Mouse (Mus musculus) embryonic facial prominence, embryonic 15.5 days (tissue): ENCODE data around the gene Igfbp3. TPM values are rescaled to one million over a fixed set of nuclear protein-coding genes. Genes with fewer than 3 reads are reported as not detected.
"Not testable (repeated sequence)": the region's sequence is repeated elsewhere in the genome, so short reads cannot be mapped to it uniquely, and the experiment has no call there.

Experiments
- ATAC-seq: fragments of 200-750 bp; cut with Nextera tagmentation; 2 replicates; pipeline ENCODE4 v1.8.0; 2017; ENCODE audit warnings: low read depth, moderate TSS enrichment; ENCODE audit not compliant: insufficient number of reproducible peaks, low FRiP score, low TSS enrichment
- H3K27ac ChIP-seq: fragments of 300-500 bp; sonication (generic); replicated peaks from 2 replicates; pipeline ENCODE4 v1.5.1; 2015; ENCODE audit warnings: mild to moderate bottlenecking, inconsistent platforms
- H3K27me3 ChIP-seq: fragments of 300-500 bp; sonication (generic); 2 replicates; pipeline ENCODE4 v1.6.1; 2015; ENCODE audit warnings: inconsistent platforms
- H3K36me3 ChIP-seq: fragments of 300-500 bp; sonication (generic); 2 replicates; pipeline ENCODE4 v1.6.1; 2015; ENCODE audit warnings: mild to moderate bottlenecking, inconsistent platforms
- H3K4me1 ChIP-seq: fragments of 300-500 bp; sonication (generic); 2 replicates; pipeline ENCODE4 v1.6.1; 2015; ENCODE audit warnings: inconsistent platforms
- H3K4me2 ChIP-seq: fragments of 300-500 bp; sonication (generic); replicated peaks from 2 replicates; pipeline ENCODE4 v1.6.1; 2015; ENCODE audit warnings: mild to moderate bottlenecking, inconsistent platforms
- H3K4me3 ChIP-seq: fragments of 300-500 bp; sonication (generic); replicated peaks from 2 replicates; pipeline ENCODE4 v1.5.1; 2015; ENCODE audit warnings: mild to moderate bottlenecking, inconsistent platforms
- H3K9ac ChIP-seq: fragments of 300-500 bp; sonication (generic); 2 replicates; pipeline ENCODE4 v1.6.1; 2015; ENCODE audit warnings: inconsistent platforms
- H3K9me3 ChIP-seq: fragments of 300-500 bp; sonication (generic); replicated peaks from 2 replicates; pipeline ENCODE4 v1.6.1; 2016; ENCODE audit warnings: inconsistent platforms
- WGBS: fragments of 180-500 bp; shearing (Covaris S2); methylation state at CpG from one replicate; pipeline ENCODE4 v1.1.7; 2015; 5-methylcytosine and 5-hydroxymethylcytosine counted together
- polyA plus RNA-seq: library from polyadenylated mRNA; unstranded; fragments of >200 nt; fragmentation: Nextera tagmentation; extraction: Ambion mirVana; gene quantifications from 2 replicates; pipeline ENCODE4 v1.2.1, GENCODE M21; 2015

Igfbp3 gene
- polyA plus RNA-seq, 1 experiment from 2014 or later = 194 TPM

DNA sequence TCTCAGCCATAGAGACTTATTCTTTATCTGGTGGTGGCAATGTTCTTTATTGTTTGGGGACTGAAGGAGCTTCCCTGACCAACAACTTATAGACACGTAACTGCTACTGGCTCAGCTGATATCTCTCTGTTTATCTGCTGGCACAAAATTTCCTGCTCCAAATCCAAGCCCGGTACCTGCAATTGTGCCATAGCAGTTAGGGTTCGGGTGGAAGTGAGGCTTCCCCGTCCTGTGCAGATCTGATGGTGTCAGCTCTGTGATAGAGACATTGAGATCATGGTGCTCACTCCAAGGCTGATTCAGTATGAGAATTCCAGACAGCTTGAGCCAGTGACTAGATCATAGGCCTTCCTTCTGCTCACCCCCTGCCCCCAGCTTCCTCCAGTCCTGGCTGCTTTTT is 18.2 kb upstream of the Igfbp3 start:
- H3K27ac ChIP-seq = no peak overlapping the region
- ATAC-seq = no peak
- peaks cover 4% of the 10 kb centered on the region; the same call in 1 of the 2 replicates for H3K4me1 ChIP-seq
- no peak overlapping the region for H3K4me3 ChIP-seq
- WGBS = 95% methylated on average over 4 of the region's 4 CpGs
- no peaks in the 10 kb centered on the region for H3K36me3 ChIP-seq
- H3K4me2 ChIP-seq = no peak overlapping the region
- H3K9me3 ChIP-seq = no peaks in the 10 kb centered on the region
- no peaks in the 10 kb centered on the region for H3K27me3 ChIP-seq
- no peak overlapping the region for H3K9ac ChIP-seq

DNA sequence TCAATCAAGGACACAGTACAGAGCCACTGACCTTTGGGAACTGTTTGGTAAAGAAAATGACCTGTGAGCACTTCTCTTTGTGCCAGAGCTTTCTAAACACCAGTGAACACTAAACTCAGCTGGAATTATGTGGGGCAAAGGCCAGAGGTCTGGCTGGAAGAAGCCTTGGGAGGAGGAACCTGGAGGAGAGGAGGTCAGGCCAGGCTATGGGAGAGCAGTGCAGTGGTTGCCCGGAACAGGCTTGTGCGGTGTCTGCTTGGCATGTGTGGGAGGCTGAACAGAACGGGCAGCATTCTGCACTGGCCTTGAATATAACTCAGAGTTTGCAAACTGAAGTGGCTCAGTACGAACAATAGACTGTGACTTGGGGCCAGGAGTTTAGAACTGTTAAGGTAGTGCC is 16.3 kb upstream of the Igfbp3 start:
- no peak overlapping the region for H3K9ac ChIP-seq
- 83% methylated on average over 4 of the region's 4 CpGs for WGBS
- H3K4me2 ChIP-seq = no peak overlapping the region
- H3K9me3 ChIP-seq = no peaks in the 10 kb centered on the region
- no peak overlapping the region for H3K27ac ChIP-seq
- peaks cover 15% of the 10 kb centered on the region for H3K4me1 ChIP-seq
- H3K36me3 ChIP-seq = no peaks in the 10 kb centered on the region
- no peak for ATAC-seq
- no peak overlapping the region for H3K4me3 ChIP-seq
- no peaks in the 10 kb centered on the region for H3K27me3 ChIP-seq

DNA sequence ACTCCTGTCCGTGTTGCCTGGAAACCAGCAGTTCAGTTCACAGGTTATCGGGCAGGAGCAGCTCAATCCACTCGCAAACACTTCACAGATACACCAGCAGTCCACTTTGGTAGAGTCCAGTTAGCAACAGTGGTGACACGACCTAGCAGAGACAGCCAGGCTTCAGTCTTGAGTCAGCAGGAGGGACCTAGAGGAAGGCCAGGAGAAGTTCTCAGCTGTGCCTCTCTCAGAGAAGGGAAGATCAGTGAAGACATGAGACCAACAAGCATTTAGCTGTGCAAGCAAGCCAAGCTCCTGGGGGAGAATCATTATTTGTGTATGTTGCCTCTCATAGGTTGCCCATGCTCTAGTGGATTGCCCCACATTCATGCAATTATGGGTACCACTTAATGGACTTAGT is 14.4 kb upstream of the Igfbp3 start:
- no peak overlapping the region for H3K9ac ChIP-seq
- ATAC-seq = no peak
- peaks cover 13% of the 10 kb centered on the region for H3K4me1 ChIP-seq
- no peak overlapping the region for H3K4me3 ChIP-seq
- WGBS = 86% methylated on average over 4 of the region's 4 CpGs
- no peaks in the 10 kb centered on the region for H3K9me3 ChIP-seq
- no peaks in the 10 kb centered on the region for H3K36me3 ChIP-seq
- H3K4me2 ChIP-seq = no peak overlapping the region
- H3K27ac ChIP-seq = peak overlapping the region; percentile 24; the same call in 1 of the 2 replicates
- no peaks in the 10 kb centered on the region for H3K27me3 ChIP-seq

DNA sequence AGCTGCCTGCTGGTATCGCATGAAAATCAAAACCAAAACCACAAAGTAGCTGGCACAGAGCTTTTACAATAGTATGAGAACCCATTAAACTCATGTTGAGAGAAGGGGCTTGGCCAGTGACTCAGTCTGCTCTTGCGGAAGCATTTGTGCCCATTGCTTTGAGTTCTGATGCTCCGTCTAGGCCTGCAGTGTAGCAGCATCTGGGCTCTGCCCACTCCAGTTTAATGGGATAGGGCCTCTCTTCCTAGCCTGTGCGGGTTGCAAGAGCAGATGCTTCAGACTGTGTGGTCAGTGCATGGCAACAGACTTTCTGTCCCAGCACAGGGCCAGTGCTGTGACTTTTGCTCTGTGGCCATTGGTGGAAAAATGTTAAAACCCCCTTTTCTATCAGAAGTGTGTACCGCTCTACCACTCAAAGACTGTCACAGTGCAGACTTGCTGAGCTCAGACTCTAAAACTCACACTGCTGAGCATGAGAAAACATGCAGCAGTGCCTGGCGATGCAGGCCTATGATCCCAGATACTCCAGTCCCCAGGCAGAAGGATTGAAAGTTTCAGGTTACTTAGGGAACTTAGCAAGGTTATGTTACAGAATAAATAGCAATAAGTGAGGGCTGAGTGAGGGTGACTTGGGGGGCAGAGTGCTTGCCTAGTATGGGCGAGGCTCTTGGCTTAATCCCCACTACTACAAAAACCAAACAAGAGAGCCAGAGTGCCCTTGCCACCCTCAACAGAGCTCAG is 13.3 kb upstream of the Igfbp3 start:
- no peaks in the 10 kb centered on the region for H3K27me3 ChIP-seq
- peak overlapping the region; percentile 68 for H3K27ac ChIP-seq
- H3K9me3 ChIP-seq = no peaks in the 10 kb centered on the region
- H3K4me1 ChIP-seq = peaks cover 13% of the 10 kb centered on the region
- no peak overlapping the region for H3K4me3 ChIP-seq
- WGBS = 63% methylated on average over 7 of the region's 7 CpGs
- ATAC-seq = peak; percentile 59; the same call in 1 of the 2 replicates
- H3K36me3 ChIP-seq = no peaks in the 10 kb centered on the region
- H3K9ac ChIP-seq = no peak overlapping the region
- no peak overlapping the region for H3K4me2 ChIP-seq

DNA sequence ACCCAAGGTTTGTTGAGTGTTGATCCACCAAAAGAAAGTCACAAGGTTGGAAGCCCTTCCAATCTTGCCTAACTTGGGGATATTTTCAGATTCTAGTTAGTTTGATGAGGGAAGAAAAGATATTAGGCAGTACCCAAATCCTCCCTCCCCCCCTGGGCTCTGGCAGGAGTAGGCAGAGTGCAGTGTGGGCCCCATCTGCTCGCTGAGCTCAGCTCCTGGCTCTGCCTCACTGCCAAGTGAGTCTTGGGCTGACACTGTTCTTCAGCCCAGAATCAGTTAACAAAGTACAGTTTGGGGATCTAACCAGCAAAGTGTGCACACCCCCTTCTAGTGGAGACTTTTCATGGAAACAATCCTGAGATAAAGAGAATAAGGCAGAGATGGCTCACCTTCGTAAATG is 12.5 kb upstream of the Igfbp3 start:
- Histone ChIP-seq H3K4me1 (peaks cover 13% of the 10 kb centered on the region), H3K27ac (peak overlapping the region; percentile 68)
- no peak for ATAC-seq

DNA sequence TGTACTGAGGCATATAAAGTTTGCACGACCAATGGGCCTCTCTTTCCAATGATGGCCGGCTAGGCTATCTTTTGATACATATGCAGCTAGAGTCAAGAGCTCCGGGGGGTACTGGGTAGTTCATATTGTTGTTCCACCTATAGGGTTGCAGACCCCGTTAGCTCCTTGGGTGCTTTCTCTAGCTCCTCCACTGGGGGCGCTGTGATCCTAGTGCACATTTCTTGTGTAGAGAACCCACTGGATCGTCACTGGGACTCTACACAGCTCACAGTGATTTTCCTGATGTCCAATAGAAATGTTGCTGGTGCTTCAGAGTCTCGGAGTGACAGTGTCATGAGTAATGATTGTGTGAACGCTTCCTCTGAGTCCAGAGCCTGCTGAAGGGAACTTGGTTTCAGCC is 8.1 kb upstream of the Igfbp3 start:
- not testable (repeated sequence) for H3K4me1 ChIP-seq, ATAC-seq
- 72% methylated on average over 8 of the region's 8 CpGs for WGBS

More for the DNA sequence above, 12.5 kb upstream of the Igfbp3 start:
- Histone ChIP-seq H3K27me3 (no peaks in the 10 kb centered on the region), H3K4me3 (no peak overlapping the region), H3K4me2 (no peak overlapping the region), H3K36me3 (no peaks in the 10 kb centered on the region), H3K9me3 (no peaks in the 10 kb centered on the region), H3K9ac (no peak overlapping the region)
- WGBS = 46% methylated on average over 2 of the region's 2 CpGs

DNA sequence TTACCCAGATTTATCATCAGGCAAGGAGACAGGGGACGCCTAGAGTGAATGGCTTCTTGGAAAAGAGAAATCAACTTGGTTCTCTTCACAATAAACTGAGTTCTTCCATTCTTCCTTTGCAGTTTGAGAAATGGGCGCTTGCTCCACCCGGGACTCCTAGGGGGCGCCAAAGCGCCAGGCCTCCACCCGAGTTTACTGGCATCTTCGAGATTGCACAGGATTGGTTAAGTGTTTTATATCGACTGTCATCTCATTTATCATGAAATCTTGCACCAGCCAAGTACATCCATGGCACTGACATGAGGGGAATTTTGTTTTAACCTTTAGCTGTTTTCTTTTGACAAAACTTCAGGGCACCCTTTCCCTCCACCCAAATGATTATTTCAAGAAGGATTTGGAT is 2.0 kb upstream of the Igfbp3 start:
- 5% methylated on average over 8 of the region's 8 CpGs for WGBS
- no peaks in the 10 kb centered on the region for H3K9me3 ChIP-seq

More for the DNA sequence above, 8.1 kb upstream of the Igfbp3 start:
- H3K4me2 ChIP-seq, H3K9ac ChIP-seq, H3K9me3 ChIP-seq, H3K36me3 ChIP-seq, H3K27me3 ChIP-seq, H3K27ac ChIP-seq, H3K4me3 ChIP-seq: not testable (repeated sequence)

DNA sequence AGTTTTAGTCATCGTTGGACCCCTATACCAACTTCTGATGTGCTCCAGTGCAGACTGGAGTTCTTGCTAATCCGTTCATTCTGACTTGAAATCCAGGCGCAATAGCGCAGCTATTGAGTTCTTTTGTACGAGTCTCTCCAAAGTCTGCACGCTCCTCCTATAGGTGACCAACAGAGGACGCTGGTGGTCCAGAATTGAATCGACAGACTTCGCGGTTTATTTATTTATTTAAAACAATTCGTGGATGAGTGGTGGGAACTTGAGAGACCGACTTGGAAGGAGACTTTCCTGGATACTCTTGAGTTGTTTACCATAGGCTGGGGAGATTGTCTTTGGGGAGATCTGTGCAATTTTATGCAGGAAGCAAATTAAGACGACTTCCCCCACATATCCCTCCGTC is 1.0 kb upstream of the Igfbp3 start:
- Histone ChIP-seq H3K9ac (no peak overlapping the region), H3K4me2 (peak overlapping the region; percentile 82), H3K4me1 (peaks cover 52% of the 10 kb centered on the region), H3K36me3 (peaks cover 2% of the 10 kb centered on the region; the same call in 1 of the 2 replicates), H3K27me3 (no peaks in the 10 kb centered on the region), H3K9me3 (no peaks in the 10 kb centered on the region), H3K27ac (no peak overlapping the region), H3K4me3 (peak overlapping the region; percentile 73)
- WGBS = 6% methylated on average over 14 of the region's 14 CpGs
- no peak for ATAC-seq

More for the DNA sequence above, 2.0 kb upstream of the Igfbp3 start:
- Histone ChIP-seq H3K27me3 (no peaks in the 10 kb centered on the region), H3K4me2 (no peak overlapping the region), H3K4me3 (no peak overlapping the region), H3K9ac (no peak overlapping the region), H3K36me3 (no peaks in the 10 kb centered on the region), H3K4me1 (peaks cover 44% of the 10 kb centered on the region), H3K27ac (no peak overlapping the region)
- no peak for ATAC-seq

DNA sequence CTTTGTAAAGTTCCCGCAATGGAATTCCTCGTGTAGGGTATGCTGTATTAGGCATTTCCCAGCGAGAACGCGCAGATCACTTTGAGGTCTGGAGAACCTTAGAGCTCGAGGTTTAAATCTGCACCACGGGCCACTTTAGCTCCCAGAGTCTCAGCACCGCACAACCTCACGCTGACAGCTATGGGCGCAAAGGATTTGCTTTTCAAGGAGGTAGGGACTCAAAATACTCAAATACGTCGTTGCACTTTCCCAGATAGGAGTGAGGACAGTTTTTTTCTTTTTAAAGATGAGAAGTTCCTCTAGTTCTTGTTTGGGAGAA is 578 bp upstream of the Igfbp3 start:
- Histone ChIP-seq H3K36me3 (peaks cover 7% of the 10 kb centered on the region), H3K4me3 (peak overlapping the region; percentile 73), H3K9ac (no peak overlapping the region), H3K4me2 (peak overlapping the region; percentile 82), H3K27me3 (no peaks in the 10 kb centered on the region), H3K4me1 (peaks cover 52% of the 10 kb centered on the region), H3K27ac (peak overlapping the region; percentile 86), H3K9me3 (no peaks in the 10 kb centered on the region)
- no peak for ATAC-seq
- under 1% methylated on average over 12 of the region's 12 CpGs for WGBS

DNA sequence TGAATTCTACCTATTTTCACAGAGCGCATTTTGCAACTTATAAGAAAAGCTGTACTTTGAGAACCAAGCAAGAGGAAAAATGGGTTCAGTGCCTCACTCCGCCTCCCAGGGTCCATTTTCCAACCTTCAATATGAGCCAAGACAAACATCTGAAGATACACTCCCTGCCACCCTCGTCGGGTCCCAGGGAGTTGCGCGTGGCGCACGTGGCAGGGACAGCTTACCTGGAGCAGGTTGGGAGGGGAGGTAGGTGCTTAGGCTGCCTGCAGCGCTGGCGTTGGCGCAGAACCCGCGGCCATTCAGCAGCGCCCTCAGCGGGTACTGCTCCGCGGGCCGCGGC is 592 bp downstream of the Igfbp3 start:
- no peaks in the 10 kb centered on the region for H3K9me3 ChIP-seq
- H3K27me3 ChIP-seq = no peaks in the 10 kb centered on the region
- no peak for ATAC-seq
- H3K9ac ChIP-seq = peak overlapping the region; percentile 44
- peak overlapping the region; percentile 86 for H3K27ac ChIP-seq
- peaks cover 53% of the 10 kb centered on the region for H3K4me1 ChIP-seq
- H3K4me2 ChIP-seq = peak overlapping the region; percentile 82
- H3K36me3 ChIP-seq = peaks cover 19% of the 10 kb centered on the region
- WGBS = 1% methylated on average over 19 of the region's 19 CpGs
- H3K4me3 ChIP-seq = peak overlapping the region; percentile 73

DNA sequence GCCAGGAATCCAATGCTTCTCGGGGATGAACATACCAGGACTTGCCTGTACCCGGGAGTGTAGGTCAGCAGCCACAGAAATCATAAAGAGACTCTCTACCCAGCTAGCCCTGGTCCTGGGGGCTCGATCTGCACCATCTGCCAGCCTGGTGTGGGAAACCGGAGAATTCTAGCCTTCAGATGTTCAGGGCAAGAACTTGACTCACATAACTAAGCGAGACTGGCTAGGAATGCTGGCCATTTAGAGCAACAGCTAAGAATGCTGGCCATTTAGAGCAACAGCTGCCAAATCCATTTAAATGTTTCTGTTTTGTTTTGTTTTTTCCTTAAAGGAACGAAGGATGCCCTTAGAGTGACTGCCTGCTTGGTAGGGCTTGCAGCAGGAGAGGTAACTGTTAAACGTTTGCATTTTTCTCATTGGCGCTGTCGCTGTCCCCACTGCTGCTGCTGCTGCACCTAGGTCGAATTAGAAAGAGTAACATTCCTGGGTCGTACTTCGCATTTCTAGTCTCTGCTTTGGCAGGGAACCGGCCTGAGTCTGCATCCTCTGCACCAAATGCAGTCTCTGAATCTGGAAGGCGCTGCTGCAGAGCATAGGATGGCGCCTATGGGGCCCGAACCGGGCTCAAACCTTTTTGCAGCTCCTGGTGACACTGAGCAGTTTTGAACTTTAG is 1.5 kb downstream of the Igfbp3 start:
- Histone ChIP-seq H3K27ac (peak overlapping the region; percentile 60), H3K4me3 (peak overlapping the region; percentile 73), H3K4me1 (peaks cover 55% of the 10 kb centered on the region), H3K9me3 (no peaks in the 10 kb centered on the region), H3K4me2 (peak overlapping the region; percentile 82), H3K36me3 (peaks cover 21% of the 10 kb centered on the region), H3K9ac (peak overlapping the region; percentile 44), H3K27me3 (no peaks in the 10 kb centered on the region)
- ATAC-seq = no peak
- WGBS = 6% methylated on average over 17 of the region's 17 CpGs
